Mouse (Mus musculus): Measurements from ENCODE around the gene P2rx5. TPM values are rescaled to one million over a fixed set of nuclear protein-coding genes. Genes with fewer than 3 reads are reported as not detected.
A peak's percentile ranks its signal among the peaks of the same experiment; 100 is the strongest.

P2rx5 gene
- total and polyA plus RNA-seq, 3 experiments: 0.04 to 0.25 TPM; not detected in 1

- Histone ChIP-seq H3K36me3 (ENCODE audit: control insufficient read depth in 1 of 2, insufficient read depth in 2 of 2, low read length in 2 of 2) (peaks cover 0 to 3% of the 10 kb centered on the region in 2 experiments; a peak in 1 of 4 replicates), H3K9me3 (replicated peaks; ENCODE audit: insufficient read depth, low read length) (no peaks in the 10 kb centered on the region), H3K27ac (ENCODE audit: control insufficient read depth, low read depth, low read length) (peak within 1 kb of the TSS; percentile 8; the same call in 1 of the 2 replicates), H3K27me3 (ENCODE audit: control insufficient read depth in 1 of 2, insufficient read depth in 2 of 2, low read length in 2 of 2) (no peaks in the 10 kb centered on the region), H3K4me3 (ENCODE audit: control insufficient read depth in 1 of 2, insufficient read depth in 1 of 2, low read depth in 2 of 2, low read length in 2 of 2) (peak within 1 kb of the TSS; percentile 66 to 86), H3K79me2 (ENCODE audit: control insufficient read depth, insufficient read depth, low read length, poor library complexity) (no peaks in the 10 kb centered on the region; the same call in 1 of the 2 replicates), H3K4me1 (ENCODE audit: control insufficient read depth in 1 of 2, insufficient read depth in 2 of 2, low read length in 2 of 2) (0 out of 4 replicates have a peak, but pooled peaks cover 0 to 2% of the 10 kb centered on the region in 2 experiments), H3K9ac (ENCODE audit: control insufficient read depth, low read depth, low read length, poor library complexity, severe bottlenecking) (peak within 1 kb of the TSS; percentile 68)
- peak; percentile 96 for DNase-seq (ENCODE audit: low read depth, low spot score)
- peak; percentile 57; the same call in 1 of the 2 replicates for TF ChIP-seq MAZ (IDR thresholded peaks at IDR 0.05; ENCODE audit: low read depth, low read length)
- no peak for TF ChIP-seq UBTF (IDR thresholded peaks at IDR 0.05; ENCODE audit: borderline replicate concordance, insufficient read depth, low read depth, low read length)
- TF ChIP-seq SIN3A (IDR thresholded peaks at IDR 0.05; ENCODE audit: low read length): peak; percentile 98
- no peak for TF ChIP-seq MEF2A (IDR thresholded peaks at IDR 0.05; ENCODE audit: extremely low read depth, insufficient replicate concordance, low read depth, low read length, poor library complexity, severe bottlenecking)
- peak; percentile 39; the same call in 1 of the 2 replicates for TF ChIP-seq ETS1 (IDR thresholded peaks at IDR 0.05; ENCODE audit: low read depth, low read length)
- TF ChIP-seq USF1 (IDR thresholded peaks at IDR 0.05; ENCODE audit: low read depth, low read length): peak; percentile 98
- TF ChIP-seq MAX (IDR thresholded peaks at IDR 0.05; ENCODE audit: low read length): no peak; the same call in 1 of the 2 replicates
- no peak for TF ChIP-seq BHLHE40 (IDR thresholded peaks at IDR 0.05; ENCODE audit: borderline replicate concordance, low read depth, low read length)
- peak; percentile 65 for TF ChIP-seq TBP (IDR thresholded peaks at IDR 0.05; ENCODE audit: low read depth, low read length)
- TF ChIP-seq POLR2AphosphoS5 (IDR thresholded peaks at IDR 0.05; ENCODE audit: borderline replicate concordance, low read depth, low read length): no peak
- TF ChIP-seq TCF12 (IDR thresholded peaks at IDR 0.05; ENCODE audit: low read depth, low read length): no peak; the same call in 1 of the 2 replicates
- no peak for TF ChIP-seq ZNF384 (IDR thresholded peaks at IDR 0.05; ENCODE audit: low read depth, low read length)
- peak; percentile 94 to 99 for TF ChIP-seq USF2 (IDR thresholded peaks at IDR 0.05; ENCODE audit: borderline replicate concordance in 1 of 2, insufficient read depth in 1 of 2, low read depth in 1 of 2, low read length in 2 of 2)
- peak; percentile 71; the same call in 1 of the 2 replicates for TF ChIP-seq MXI1 (IDR thresholded peaks at IDR 0.05; ENCODE audit: low read depth, low read length)
- TF ChIP-seq CHD2 (IDR thresholded peaks at IDR 0.05; ENCODE audit: low read length): peak; percentile 49
- 0 out of 2 replicates have a peak, but pooled peaks have one; percentile 55 for TF ChIP-seq ELF1 (IDR thresholded peaks at IDR 0.05; ENCODE audit: low read depth, low read length)
- no peak for TF ChIP-seq ZC3H11A (IDR thresholded peaks at IDR 0.05; ENCODE audit: low read depth, low read length)
- TF ChIP-seq RCOR1 (IDR thresholded peaks at IDR 0.05; ENCODE audit: low read depth, low read length): no peak
- TF ChIP-seq CHD1 (IDR thresholded peaks at IDR 0.05; ENCODE audit: low read depth, low read length): no peak
- TF ChIP-seq TAL1 (IDR thresholded peaks at IDR 0.05; ENCODE audit: low read length): no peak
- no peak for TF ChIP-seq ZKSCAN1 (IDR thresholded peaks at IDR 0.05; ENCODE audit: low read depth, low read length)
- peak; percentile 86 for TF ChIP-seq KAT2A (conservative IDR thresholded peaks at IDR 0.05; ENCODE audit: low read depth, low read length)
- TF ChIP-seq GATA1 (IDR thresholded peaks at IDR 0.05; ENCODE audit: low read depth, low read length): no peak
- TF ChIP-seq POLR2AphosphoS2 (IDR thresholded peaks at IDR 0.05; ENCODE audit: low read length): 0 out of 2 replicates have a peak, but pooled peaks have one; percentile 40
- no peak for TF ChIP-seq JUND (IDR thresholded peaks at IDR 0.05; ENCODE audit: low read depth, low read length)
- TF ChIP-seq NELFE (IDR thresholded peaks at IDR 0.05; ENCODE audit: low read depth, low read length): peak; percentile 50; the same call in 1 of the 2 replicates
- TF ChIP-seq SMC3 (IDR thresholded peaks at IDR 0.05; ENCODE audit: low read depth, low read length): no peak
- TF ChIP-seq MYC (IDR thresholded peaks at IDR 0.05; ENCODE audit: low read depth, low read length): peak; percentile 25; the same call in 1 of the 2 replicates
- TF ChIP-seq ZMIZ1 (IDR thresholded peaks at IDR 0.05; ENCODE audit: low read depth, low read length): peak; percentile 54; the same call in 1 of the 2 replicates
- TF ChIP-seq MYB (IDR thresholded peaks at IDR 0.05; ENCODE audit: low read depth, low read length): no peak
- 0 out of 4 replicates have a peak, but pooled peaks of 1 of the 2 experiments have one; percentile 17 for TF ChIP-seq EP300 (IDR thresholded peaks at IDR 0.05; ENCODE audit: low read depth in 1 of 2, low read length in 2 of 2)
- TF ChIP-seq CTCF (IDR thresholded peaks at IDR 0.05 in 2 of 3, conservative IDR thresholded peaks at IDR 0.05 in 1 of 3; ENCODE audit: control insufficient read depth in 1 of 3, insufficient read depth in 1 of 3, low read depth in 2 of 3, low read length in 3 of 3, poor library complexity in 1 of 3, severe bottlenecking in 1 of 3): no peak
- peak; percentile 17 to 45; a peak in 1 of 4 replicates for TF ChIP-seq POLR2A (IDR thresholded peaks at IDR 0.05; ENCODE audit: control insufficient read depth in 1 of 2, insufficient read depth in 1 of 2, low read depth in 1 of 2, low read length in 2 of 2, poor library complexity in 1 of 2)
- TF ChIP-seq RAD21 (IDR thresholded peaks at IDR 0.05; ENCODE audit: low read depth, low read length): no peak
- TF ChIP-seq HCFC1 (IDR thresholded peaks at IDR 0.05; ENCODE audit: low read depth, low read length): peak; percentile 98
- peak; percentile 19; the same call in 1 of the 2 replicates for TF ChIP-seq E2F4 (IDR thresholded peaks at IDR 0.05; ENCODE audit: borderline replicate concordance, low read depth, low read length)
These were observed 38.5 kb downstream of the P2rx5 start, which contains the start of gene Ctns for GRCm38 (mm10) chr11:73198603-73199229. Gene Ctns (minus strand): TSS chr11:73199042.

Measured in MEL (cell line).